Mouse (Mus musculus) adrenal gland, postnatal 0 days (tissue): ENCODE data around the gene Olfr1122. TPM values are rescaled to one million over a fixed set of nuclear protein-coding genes. Genes with fewer than 3 reads are reported as not detected.

Experiments used
- polyA plus RNA-seq: library from polyadenylated mRNA; unstranded; fragments of >200 nt; fragmentation: Nextera tagmentation; extraction: Ambion mirVana; gene quantifications from 2 replicates; pipeline ENCODE4 v1.2.1, GENCODE M21; 2015

The Olfr1122 gene
- not detected in 2 replicates for polyA plus RNA-seq

GRCm38 (mm10) chr2:87385549-87385948 is at the start of gene Olfr1122:
TSS of gene Olfr1122 (plus strand) at chr2:87385849.

GRCm38 (mm10) chr2:87354515-87354914 is 31.1 kb upstream of the Olfr1122 start, which contains the start of gene Olfr1120:
TSS of gene Olfr1120 (plus strand) at chr2:87354815.

DNA sequence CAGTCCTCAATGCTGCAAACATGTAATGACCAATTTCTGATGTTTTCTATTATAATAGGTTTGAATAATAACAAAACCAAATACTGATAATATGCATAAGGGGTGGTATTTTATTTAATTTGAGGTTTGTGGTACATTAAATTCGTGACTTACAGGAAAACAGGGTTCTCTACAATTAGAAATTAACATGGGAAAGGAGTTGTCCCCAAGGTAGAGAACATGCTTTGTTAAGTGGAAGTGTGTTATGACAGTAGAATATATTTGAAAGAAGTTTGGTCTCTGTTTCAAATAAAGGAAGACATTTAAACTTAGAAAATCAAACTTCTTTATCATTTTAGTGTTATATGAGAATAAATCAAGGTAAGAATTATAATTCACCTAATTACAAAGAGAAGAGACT is 16.1 kb upstream of the Olfr1122 start, which contains the start of gene Olfr1121:
Gene Olfr1121 (plus strand): TSS at position 301 of the 400 bp plus-strand sequence.

GRCm38 (mm10) chr2:87416335-87416734 is 30.7 kb downstream of the Olfr1122 start, which contains the start of gene Olfr1123:
TSS of gene Olfr1123 (plus strand) at chr2:87416635.

DNA sequence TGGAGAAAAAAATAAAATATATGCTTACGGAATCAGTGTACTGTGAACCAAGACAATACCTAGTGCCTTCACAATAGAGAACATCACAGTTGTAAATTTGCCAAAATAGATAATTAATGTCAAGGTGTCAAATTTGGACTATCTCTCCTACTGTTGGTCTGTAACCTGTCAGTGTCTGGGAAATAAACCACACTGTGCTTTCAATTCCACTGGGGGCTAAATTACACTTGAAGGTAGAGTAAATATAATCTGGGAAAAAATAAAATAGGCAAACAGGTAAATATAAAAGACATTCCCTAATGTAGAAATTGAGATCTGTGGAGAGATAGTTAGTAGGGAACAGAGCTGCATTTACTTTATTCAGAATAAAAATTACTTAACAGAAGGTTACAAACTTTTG is 44.3 kb downstream of the Olfr1122 start, which contains the start of gene Olfr1124:
Gene Olfr1124 (plus strand): TSS at position 301 of the 400 bp plus-strand sequence.

Other genes with a start within 250 kb of the Olfr1122 start
- not detected in 2 replicates for gene Olfr1110, start 245.5 kb upstream of the Olfr1122 start, polyA plus RNA-seq
- gene Olfr1111, start 233.2 kb upstream of the Olfr1122 start, polyA plus RNA-seq, result not detected in 2 replicates
- gene Olfr1112, start 198.1 kb upstream of the Olfr1122 start, polyA plus RNA-seq, result not detected in 2 replicates
- not detected in 2 replicates for gene Olfr1113, start 176.9 kb upstream of the Olfr1122 start, polyA plus RNA-seq
- not detected in 2 replicates for gene Olfr1115, start 137.8 kb upstream of the Olfr1122 start, polyA plus RNA-seq
- not detected in 2 replicates for gene Olfr1116, start 118.3 kb upstream of the Olfr1122 start, polyA plus RNA-seq
- gene Olfr1118, start 78.3 kb upstream of the Olfr1122 start, polyA plus RNA-seq, result not detected in 2 replicates
- not detected in 2 replicates for gene Olfr1120, start 31.0 kb upstream of the Olfr1122 start, polyA plus RNA-seq
- gene Olfr1121, start 16.0 kb upstream of the Olfr1122 start, polyA plus RNA-seq, result not detected in 2 replicates
- not detected in 2 replicates for gene Olfr1123, start 30.8 kb downstream of the Olfr1122 start, polyA plus RNA-seq
- gene Olfr1124, start 44.4 kb downstream of the Olfr1122 start, polyA plus RNA-seq, result 0.08 TPM in 1 of 2 replicates, not detected in the other
- not detected in 2 replicates for gene Olfr1126, start 68.1 kb downstream of the Olfr1122 start, polyA plus RNA-seq
- not detected in 2 replicates for gene Pramel7, start 111.2 kb downstream of the Olfr1122 start, polyA plus RNA-seq
- not detected in 2 replicates for gene Pramel6, start 120.7 kb downstream of the Olfr1122 start, polyA plus RNA-seq
- not detected in 2 replicates for gene Olfr153, start 145.9 kb downstream of the Olfr1122 start, polyA plus RNA-seq
- not detected in 2 replicates for gene Olfr1128, start 159.7 kb downstream of the Olfr1122 start, polyA plus RNA-seq
- gene Olfr1129, start 188.1 kb downstream of the Olfr1122 start, polyA plus RNA-seq, result not detected in 2 replicates
- gene Olfr1130, start 220.4 kb downstream of the Olfr1122 start, polyA plus RNA-seq, result not detected in 2 replicates
- not detected in 2 replicates for gene Olfr1131, start 241.3 kb downstream of the Olfr1122 start, polyA plus RNA-seq